Mouse (Mus musculus) brain, embryonic 14.5 days (tissue): Measurements from ENCODE around the gene Ncor1. TPM values are rescaled to one million over a fixed set of nuclear protein-coding genes. Genes with fewer than 3 reads are reported as not detected.
A peak's percentile ranks its signal among the peaks of the same experiment; 100 is the strongest.
"Not testable (repeated sequence)": the region's sequence is repeated elsewhere in the genome, so short reads cannot be mapped to it uniquely, and the experiment has no call there.

Experiments used
- DNase-seq: peaks from one replicate; pipeline ENCODE4 v3.0.0-alpha.2; 2011; ENCODE audit warnings: low read depth
- CTCF ChIP-seq: fragments of 200-500 bp; IDR thresholded peaks from 2 replicates; pipeline ENCODE4 v1.5.1; 2012; ENCODE audit warnings: inconsistent platforms, mild to moderate bottlenecking, moderate library complexity, borderline replicate concordance; ENCODE audit not compliant: insufficient read depth, insufficient read length; ENCODE audit errors: extremely low read depth
- POLR2A ChIP-seq: fragments of 200-500 bp; IDR thresholded peaks from 2 replicates; pipeline ENCODE4 v1.6.1; 2012; ENCODE audit warnings: mild to moderate bottlenecking, inconsistent platforms, borderline replicate concordance; ENCODE audit not compliant: poor library complexity, insufficient read depth, insufficient read length, severe bottlenecking; ENCODE audit errors: extremely low read depth
- polyA plus RNA-seq: library from polyadenylated mRNA; depleted of rRNA; stranded (reverse); fragments of >200 nt; gene quantifications from 2 replicates; pipeline ENCODE4 v1.2.3, GENCODE M21; 2012

Gene Ncor1
- polyA plus RNA-seq, 1 experiment = 164 TPM

- peak; percentile 2 for DNase-seq
- TF ChIP-seq POLR2A (no peak), CTCF (no peak)
Observed at GRCm38 (mm10) chr11:62331141-62331540, 127.2 kb downstream of the Ncor1 start.

- DNase-seq = no peak
- TF ChIP-seq POLR2A = no peak
- TF ChIP-seq CTCF = no peak
Observed at GRCm38 (mm10) chr11:62323659-62324058, 134.7 kb downstream of the Ncor1 start.

DNA sequence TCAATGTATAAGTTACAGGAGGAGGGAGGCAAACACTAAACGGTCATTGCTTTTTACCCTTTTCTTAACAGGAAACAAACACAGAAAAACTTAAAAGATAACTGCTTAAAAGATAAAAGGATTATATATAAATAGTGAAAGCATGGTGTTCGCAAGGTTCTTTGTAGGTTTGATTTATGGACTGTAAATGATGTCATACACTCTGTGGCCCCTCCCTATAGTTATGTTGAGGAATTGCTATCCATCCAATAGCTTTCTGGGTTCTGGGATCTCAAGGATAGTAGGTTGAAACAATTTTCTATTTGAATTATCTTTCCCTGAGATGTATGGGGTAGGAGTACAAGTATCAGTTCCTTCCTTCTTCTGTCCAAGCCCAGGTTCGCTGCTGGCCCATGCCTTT is 138.2 kb downstream of the Ncor1 start:
- no peak for TF ChIP-seq POLR2A
- TF ChIP-seq CTCF = no peak
- no peak for DNase-seq

DNA sequence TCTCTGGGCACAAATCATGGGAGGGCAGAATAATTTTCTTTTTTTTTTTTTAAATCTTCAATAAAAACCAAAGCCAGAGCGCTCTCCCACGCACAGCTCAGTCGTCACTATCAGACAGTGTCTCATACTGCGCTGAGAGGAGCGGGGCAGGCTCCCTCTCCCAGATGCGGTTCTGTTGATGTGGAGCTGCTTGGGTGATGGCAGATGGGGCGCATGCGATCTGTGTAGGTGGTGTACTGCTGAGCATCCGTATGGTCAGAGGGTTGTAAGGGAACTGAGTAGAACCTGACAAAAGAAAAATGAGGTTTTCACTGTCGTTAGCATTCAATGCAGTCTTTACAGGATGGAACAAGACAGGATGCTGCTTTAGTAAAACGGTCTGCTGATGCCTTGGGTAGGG is 140.6 kb downstream of the Ncor1 start:
- DNase-seq = no peak
- TF ChIP-seq CTCF (no peak), POLR2A (no peak)

DNA sequence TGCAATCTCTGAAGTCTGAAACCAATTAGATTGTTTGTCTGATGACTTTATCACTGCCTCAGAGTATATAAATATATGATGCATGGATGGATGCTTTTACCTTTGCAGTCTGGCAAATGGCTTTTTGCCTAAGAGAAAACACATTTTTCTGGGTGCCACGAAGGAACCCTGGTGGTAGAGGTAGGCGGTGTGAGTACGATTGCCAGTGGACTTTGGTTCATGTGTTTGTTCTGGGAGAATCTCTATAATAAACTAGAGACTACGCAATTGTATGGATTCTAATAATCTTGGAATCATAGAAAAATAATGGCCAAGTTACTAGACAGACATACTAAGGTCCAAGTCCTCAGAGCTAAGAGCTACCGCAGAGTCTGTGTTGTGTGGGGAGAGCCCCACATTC is 143.4 kb downstream of the Ncor1 start:
- no peak for TF ChIP-seq CTCF
- no peak for TF ChIP-seq POLR2A

GRCm38 (mm10) chr11:62309296-62309695 is 149.0 kb downstream of the Ncor1 start:
- DNase-seq = no peak
- no peak for TF ChIP-seq POLR2A
- TF ChIP-seq CTCF = no peak

More for the DNA sequence above, 143.4 kb downstream of the Ncor1 start:
- DNase-seq = no peak

- DNase-seq = no peak
- TF ChIP-seq POLR2A = no peak
- no peak for TF ChIP-seq CTCF
Observed at GRCm38 (mm10) chr11:62305866-62306265, 152.5 kb downstream of the Ncor1 start.

DNA sequence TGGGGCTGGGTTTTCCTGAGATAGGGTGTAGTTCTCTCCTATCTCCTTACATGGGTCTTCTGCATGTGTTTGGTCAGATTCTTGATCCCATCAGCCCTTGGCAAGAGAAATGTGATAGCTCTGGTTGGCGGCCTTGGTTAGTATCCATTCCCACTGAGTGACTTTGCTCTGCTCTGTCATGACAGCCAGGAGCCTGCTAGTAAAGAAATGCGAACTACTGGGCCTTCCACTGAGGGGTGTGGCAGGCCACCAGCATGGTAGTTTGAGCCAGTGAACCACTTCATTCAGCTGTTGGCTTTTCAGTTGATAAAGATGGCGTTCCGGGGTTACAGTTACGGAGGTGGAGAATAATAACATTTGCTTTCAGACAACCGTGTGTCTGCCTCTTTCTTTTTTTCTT is 159.5 kb downstream of the Ncor1 start:
- TF ChIP-seq CTCF (no peak), POLR2A (no peak)
- no peak for DNase-seq

DNA sequence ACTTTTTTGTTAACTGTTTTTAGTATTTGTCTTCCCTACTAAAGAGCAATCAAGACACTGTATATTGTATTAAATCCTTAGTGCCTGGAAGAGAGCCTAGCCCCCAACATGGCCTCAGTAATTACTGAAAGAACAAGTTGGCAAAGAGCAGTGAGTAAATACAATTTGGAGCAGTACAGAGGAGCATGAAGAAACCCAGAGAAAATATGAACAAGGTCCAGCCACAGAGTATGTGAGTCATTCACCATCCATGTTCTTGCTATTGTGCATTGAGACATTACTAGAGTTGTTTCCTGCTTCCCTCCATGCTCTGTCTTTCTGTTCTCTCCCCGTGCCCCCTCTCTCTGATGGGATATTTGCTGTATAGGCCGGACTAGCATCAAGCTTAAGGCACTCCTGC is 164.2 kb downstream of the Ncor1 start:
- DNase-seq = no peak
- TF ChIP-seq POLR2A (no peak), CTCF (no peak)

- no peak for TF ChIP-seq POLR2A
- TF ChIP-seq CTCF = no peak
- no peak for DNase-seq
Observed at GRCm38 (mm10) chr11:62287700-62288099, 170.6 kb downstream of the Ncor1 start.

GRCm38 (mm10) chr11:62285020-62285419 is 173.3 kb downstream of the Ncor1 start:
- no peak for DNase-seq
- no peak for TF ChIP-seq CTCF
- no peak for TF ChIP-seq POLR2A

GRCm38 (mm10) chr11:62284020-62284419 is 174.3 kb downstream of the Ncor1 start:
- not testable (repeated sequence) for DNase-seq

DNA sequence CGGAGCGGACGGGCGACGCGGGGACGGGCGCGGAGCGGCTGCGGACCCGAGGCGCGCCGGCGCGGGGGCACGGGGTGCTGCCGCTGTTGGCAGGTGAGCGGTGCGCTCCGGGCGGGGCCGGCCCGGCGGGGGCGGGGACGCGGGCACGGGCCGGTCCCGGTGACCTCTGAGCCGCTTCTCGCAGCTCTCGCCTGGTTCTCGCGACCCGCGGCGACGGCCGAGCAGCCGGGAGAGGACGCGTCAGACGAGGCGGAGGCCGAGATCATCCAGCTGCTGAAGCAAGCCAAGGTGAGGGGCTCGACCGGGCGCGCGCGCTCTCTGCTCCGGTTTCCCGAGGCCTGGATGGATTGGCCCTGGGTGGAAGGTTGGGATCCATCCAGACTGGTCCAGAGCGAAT is 176.7 kb downstream of the Ncor1 start:
- no peak for TF ChIP-seq POLR2A
- no peak for TF ChIP-seq CTCF
- DNase-seq = peak; percentile 57
